Mouse (Mus musculus) testis, postnatal 14 days (tissue): ENCODE data around the gene Art3.
A peak's percentile ranks its signal among the peaks of the same experiment; 100 is the strongest.
"Not testable (repeated sequence)": the region's sequence is repeated elsewhere in the genome, so short reads cannot be mapped to it uniquely, and the experiment has no call there.

Experiments
- DNase-seq: peaks from one replicate; pipeline ENCODE4 v3.0.0; 2021; ENCODE audit warnings: low spot score

The Art3 gene

GRCm38 (mm10) chr5:92340606-92341005 is 9.0 kb downstream of the Art3 start:
- no peak for DNase-seq

DNA sequence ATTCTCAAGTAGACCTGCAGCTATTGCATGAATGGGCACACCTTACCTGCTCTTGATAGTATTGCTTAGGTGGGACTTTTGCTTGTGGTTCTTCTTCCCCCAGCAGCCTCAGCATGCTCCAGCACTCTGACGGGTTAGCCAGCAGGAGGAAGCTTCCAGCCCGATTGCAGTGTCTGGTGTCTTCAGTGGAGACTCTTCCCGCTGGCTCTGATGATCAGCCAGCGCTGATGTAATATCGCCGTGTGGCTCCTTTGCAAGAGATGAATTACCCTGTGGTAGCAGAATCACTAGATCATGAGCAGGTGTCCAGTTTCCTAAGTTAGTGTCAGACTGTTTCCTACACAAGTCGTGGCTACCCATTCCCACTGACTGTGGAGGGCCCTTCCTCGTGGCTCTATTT is 13.4 kb downstream of the Art3 start:
- no peak for DNase-seq

DNA sequence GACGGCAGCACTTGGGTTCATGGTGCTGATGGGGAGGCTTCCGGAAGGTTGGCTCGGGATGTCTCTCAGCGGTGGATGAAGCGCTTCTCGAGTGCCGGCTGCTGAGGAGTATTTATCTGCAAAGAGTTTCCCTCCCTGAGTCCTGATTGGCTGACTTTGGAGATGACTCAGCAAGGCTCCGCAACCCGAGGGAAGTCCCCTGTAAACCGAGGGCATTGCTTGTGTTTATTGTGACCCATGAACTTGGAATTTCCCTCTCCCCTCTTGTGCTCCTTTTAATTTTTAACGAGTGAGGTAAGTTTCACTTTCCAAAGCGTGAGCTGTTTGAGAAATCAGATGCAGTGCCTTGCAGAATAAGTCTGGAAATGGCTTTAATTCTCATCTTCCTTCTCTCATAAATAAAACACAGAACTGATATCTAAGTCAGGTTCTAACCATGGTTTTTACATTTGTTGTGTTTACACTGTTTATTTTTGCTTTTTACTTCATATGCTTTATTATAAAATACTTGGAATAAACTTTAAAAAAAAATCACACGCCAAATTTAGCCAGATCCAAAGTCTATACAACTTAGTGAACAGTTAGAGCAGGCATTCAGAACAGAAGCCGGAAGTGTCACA is 17.3 kb downstream of the Art3 start, which contains the start of gene Cxcl10:
Cxcl10 (minus strand) TSS at position 96 of the 620 bp plus-strand sequence.
- peak; percentile 16 for DNase-seq

- DNase-seq = no peak
Measured at GRCm38 (mm10) chr5:92349731-92350130, 18.1 kb downstream of the Art3 start.

DNA sequence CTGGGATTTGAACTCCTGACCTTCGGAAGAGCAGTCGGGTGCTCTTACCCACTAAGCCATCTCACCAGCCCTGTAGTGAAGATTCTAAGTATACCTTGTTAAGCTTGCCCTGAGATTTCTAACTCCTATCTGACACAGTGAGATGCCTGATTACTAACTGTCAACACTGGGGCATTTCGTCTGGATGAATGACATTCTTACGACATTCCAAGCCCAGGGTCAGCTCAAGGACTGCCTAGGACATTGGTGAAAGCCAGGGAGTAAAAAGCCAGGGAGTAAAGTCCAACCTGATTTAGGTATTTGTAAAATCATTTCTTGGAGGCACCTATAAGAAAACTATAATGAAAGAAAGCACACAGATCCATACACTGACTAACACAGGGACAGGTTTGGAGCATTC is 21.1 kb downstream of the Art3 start:
- DNase-seq = not testable (repeated sequence)

GRCm38 (mm10) chr5:92353517-92353916 is 21.9 kb downstream of the Art3 start:
- no peak for DNase-seq

DNA sequence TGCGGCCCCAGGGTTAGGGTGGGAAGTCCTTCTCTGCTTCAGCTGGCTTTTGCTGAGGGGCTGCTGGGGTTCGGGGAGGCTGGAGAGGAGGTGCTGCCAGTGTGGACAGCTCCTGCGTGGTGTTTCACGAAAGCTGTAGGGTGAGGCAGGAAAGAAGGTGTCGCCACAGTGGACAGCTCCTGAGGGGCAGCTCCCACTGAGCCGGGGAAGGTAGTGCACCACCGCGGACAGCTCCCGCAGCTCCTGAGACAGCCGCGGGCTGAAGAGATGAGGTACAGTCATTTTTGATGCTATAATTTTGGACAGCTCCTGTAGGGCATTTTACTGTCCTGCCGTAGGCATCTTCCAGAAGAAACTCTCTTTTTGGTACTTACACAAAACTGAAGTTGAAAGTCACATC is 26.4 kb downstream of the Art3 start:
- peak; percentile 64 for DNase-seq

GRCm38 (mm10) chr5:92358767-92359455 is 27.3 kb downstream of the Art3 start:
- DNase-seq = no peak

DNA sequence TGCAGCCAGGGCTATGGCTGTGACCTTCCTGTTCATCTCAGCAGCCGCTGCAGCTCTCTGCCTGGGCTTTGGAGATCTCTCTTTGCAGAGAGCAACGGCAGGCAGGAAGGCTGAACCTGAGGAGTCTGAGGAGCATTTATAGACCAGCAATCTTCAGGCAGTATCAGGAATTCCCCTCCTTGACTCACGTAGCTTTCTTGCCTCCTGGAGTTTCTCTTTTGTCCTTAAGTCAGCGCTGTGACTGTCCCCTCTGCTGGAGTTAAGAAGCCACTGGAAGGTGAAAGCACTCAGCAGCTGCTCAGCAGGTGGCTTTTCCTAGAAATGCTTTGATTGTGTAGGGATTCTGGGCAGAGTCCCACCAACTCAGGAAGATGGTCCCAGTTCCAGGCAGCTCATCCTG is 31.6 kb downstream of the Art3 start:
- no peak for DNase-seq

GRCm38 (mm10) chr5:92364011-92364410 is 32.4 kb downstream of the Art3 start:
- no peak for DNase-seq

- DNase-seq = no peak
Measured at GRCm38 (mm10) chr5:92365146-92365705, 33.6 kb downstream of the Art3 start.

DNA sequence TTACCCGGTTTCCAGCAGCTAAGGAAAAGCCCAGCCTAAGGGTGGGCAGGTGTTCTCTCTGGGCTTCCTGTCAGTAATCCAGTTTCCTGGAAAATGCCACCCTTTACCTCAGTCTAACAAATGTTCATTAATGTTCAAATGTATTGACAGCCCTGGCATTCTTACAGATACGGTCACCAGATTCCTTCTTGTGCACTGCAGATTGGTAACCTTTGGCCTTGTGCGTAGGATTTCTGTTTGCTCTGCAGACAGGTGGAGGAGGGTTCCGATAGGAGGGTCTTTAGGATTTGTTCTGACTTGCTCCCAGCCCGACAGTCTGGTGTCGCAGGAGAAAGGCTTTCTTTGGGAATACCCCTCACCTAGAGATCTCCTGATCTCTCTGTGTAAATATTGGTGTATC is 34.9 kb downstream of the Art3 start:
- DNase-seq = no peak

GRCm38 (mm10) chr5:92368392-92368791 is 36.8 kb downstream of the Art3 start:
- DNase-seq = no peak

GRCm38 (mm10) chr5:92369151-92369994 is 37.7 kb downstream of the Art3 start:
- no peak for DNase-seq

- no peak for DNase-seq
Measured at GRCm38 (mm10) chr5:92370392-92370791, 38.8 kb downstream of the Art3 start.

DNA sequence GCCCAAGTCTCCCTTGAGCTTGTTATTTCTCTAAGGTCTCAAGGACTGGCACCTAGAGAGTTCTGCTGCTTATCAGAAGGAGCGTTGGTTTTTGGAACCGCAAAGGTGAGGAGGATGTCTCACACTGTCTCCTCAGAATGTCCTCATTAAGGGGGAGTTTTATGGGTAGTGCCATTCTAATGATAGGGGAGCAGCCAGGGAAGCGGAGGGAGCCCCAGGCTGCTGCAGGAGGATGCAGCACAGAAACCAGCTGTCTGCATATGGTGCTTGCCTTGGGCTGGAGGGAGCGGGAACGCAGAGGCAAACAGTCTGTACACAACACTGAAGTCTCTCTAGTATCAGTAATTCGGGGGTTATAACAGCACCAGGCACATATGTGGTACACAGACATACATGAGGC is 39.3 kb downstream of the Art3 start:
- DNase-seq = no peak

- DNase-seq = no peak
Measured at GRCm38 (mm10) chr5:92371361-92371976, 39.8 kb downstream of the Art3 start.

DNA sequence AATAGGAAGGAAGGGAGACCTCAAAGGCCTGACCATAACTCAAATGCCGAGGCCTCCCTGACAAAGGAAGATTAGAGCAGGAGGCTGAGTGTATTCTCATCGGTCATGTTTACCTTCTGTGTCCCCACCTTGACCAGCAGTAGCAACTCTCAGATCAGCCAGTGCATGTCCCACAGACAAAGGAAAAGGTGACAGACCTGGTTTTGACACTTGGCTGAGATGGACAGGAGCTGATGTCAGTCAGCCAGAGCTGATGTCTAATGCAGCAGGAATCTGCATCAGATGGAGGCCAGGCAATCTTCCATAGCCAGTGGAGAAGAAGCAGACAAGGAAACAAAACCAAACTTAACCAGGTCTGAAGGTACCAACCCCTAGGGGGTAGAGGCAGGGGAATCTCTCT is 41.0 kb downstream of the Art3 start:
- no peak for DNase-seq

DNA sequence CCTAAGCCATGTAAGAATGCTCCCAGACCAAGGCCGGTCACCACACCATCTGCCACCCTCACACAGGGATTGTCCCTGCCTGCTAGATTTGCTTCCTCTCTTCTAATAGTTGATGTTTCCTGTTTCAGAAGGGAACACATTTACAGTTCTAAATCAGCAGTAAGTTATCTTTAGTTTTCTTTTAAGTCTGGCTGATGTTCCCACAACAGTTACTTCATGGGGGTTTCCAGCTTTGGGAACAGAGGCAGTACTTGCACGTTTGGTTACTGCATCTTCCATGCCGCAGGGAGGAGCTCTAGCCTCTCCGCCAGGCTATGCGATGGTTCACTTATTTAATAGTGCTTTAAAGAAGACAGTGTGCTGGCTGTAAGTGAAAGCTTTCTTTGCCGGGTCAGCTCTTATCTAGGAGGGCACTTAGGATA is 43.1 kb downstream of the Art3 start:
- no peak for DNase-seq

GRCm38 (mm10) chr5:92375368-92375767 is 43.7 kb downstream of the Art3 start:
- DNase-seq = no peak

GRCm38 (mm10) chr5:92376795-92377405 is 45.3 kb downstream of the Art3 start:
- DNase-seq = no peak
